Mouse (Mus musculus) brain, embryonic 14.5 days (tissue): ENCODE measurements around the gene Pde10a. TPM values are rescaled to one million over a fixed set of nuclear protein-coding genes. Genes with fewer than 3 reads are reported as not detected.
A peak's percentile ranks its signal among the peaks of the same experiment; 100 is the strongest.

Source experiments
- DNase-seq: peaks from one replicate; pipeline ENCODE4 v3.0.0-alpha.2; 2011; ENCODE audit warnings: low read depth
- CTCF ChIP-seq: fragments of 200-500 bp; IDR thresholded peaks from 2 replicates; pipeline ENCODE4 v1.5.1; 2012; ENCODE audit warnings: inconsistent platforms, mild to moderate bottlenecking, moderate library complexity, borderline replicate concordance; ENCODE audit not compliant: insufficient read depth, insufficient read length; ENCODE audit errors: extremely low read depth
- POLR2A ChIP-seq: fragments of 200-500 bp; IDR thresholded peaks from 2 replicates; pipeline ENCODE4 v1.6.1; 2012; ENCODE audit warnings: mild to moderate bottlenecking, inconsistent platforms, borderline replicate concordance; ENCODE audit not compliant: poor library complexity, insufficient read depth, insufficient read length, severe bottlenecking; ENCODE audit errors: extremely low read depth
- polyA plus RNA-seq: library from polyadenylated mRNA; depleted of rRNA; stranded (reverse); fragments of >200 nt; gene quantifications from 2 replicates; pipeline ENCODE4 v1.2.3, GENCODE M21; 2012

Pde10a gene
- polyA plus RNA-seq, 1 experiment, result 33.0 TPM

DNA sequence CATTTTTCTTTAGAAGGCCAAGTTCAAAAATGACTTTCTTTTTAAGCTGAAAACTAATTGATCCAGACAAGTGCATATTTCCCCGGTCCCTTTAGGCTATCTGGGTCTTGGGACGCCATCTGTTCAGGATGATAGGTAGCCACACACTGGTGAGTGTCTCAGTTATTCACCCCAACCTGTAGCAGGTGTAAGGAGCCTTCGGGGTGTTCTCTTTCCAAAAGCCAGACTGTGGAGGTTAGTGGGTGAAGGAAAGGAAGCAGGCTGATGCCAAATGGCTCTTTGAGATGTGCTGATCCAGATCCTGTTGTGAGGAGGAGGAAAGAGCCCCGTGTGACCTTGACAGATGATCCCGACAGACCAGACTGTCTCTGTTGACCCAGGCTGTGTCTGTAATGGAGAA, 448.2 kb downstream of the Pde10a start:
- DNase-seq, result no peak

DNA sequence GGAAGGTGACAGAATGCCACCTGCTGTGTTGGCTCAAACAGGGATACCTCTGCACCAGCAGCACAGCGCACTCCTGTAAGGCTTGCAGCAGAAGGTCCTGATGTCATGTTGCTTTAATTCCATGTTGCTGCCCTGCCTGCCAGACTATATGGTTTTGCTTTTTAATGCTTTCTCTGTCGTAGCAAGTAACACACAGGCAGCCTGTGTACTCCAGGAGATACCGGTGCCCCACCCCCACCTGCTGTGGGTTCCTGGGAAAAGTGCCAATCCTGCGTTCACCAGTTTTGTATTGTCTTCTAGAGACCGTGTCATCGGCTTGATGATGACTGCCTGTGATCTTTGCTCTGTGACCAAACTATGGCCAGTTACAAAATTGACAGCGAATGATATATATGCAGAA, 449.3 kb downstream of the Pde10a start:
- TF ChIP-seq CTCF (no peak), POLR2A (no peak)
- peak; percentile 49 for DNase-seq

More for the DNA sequence above, 448.2 kb downstream of the Pde10a start:
- TF ChIP-seq POLR2A, result no peak
- no peak for TF ChIP-seq CTCF

DNA sequence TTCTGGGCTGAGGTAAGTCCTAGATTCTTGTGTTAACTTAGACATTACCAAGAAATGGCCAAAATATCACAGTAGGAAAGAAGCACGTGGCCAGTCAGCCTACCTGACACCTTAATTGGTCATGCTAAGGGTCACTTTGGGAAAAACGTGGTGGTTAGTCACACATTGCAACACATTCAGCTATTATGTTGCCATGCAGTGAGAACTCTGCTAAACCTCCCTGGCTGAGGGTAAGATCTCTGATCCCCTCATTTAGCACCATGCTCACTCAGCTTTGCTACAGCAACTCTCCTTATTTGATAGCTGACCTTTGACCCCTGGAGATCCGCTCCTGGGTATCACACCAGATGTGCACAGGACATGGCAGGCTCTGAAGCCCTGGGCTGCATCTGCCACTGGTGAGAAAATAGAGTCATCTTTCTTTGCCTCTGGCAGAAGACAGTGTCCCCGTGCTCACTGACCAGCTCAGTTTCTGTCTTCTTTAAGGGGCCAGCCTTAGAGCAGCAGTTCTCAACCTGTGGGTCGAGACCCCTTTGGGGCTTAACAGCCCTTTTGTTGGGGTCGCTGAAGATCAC, 449.7 kb downstream of the Pde10a start:
- no peak for DNase-seq
- TF ChIP-seq POLR2A (no peak), CTCF (no peak)

DNA sequence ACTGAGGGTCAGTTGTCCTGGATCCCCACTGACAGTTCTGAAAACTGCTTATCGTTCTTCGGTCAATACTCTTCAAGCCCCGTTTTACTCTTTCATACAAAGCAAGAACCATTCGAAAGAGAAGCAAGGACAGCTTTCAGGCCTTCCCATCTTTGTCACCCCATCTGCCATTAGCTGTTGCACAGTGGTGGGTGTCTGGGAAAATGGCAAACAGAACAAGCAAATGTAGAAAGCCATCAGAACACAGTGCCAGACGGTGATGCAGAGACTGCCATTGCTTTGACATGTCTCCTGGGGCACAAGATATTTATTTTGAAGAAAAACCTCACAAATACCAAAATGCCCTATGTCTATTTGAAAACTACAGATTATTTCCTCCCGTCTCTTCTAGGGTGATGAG, 451.6 kb downstream of the Pde10a start:
- TF ChIP-seq POLR2A (no peak), CTCF (no peak)
- no peak for DNase-seq

DNA sequence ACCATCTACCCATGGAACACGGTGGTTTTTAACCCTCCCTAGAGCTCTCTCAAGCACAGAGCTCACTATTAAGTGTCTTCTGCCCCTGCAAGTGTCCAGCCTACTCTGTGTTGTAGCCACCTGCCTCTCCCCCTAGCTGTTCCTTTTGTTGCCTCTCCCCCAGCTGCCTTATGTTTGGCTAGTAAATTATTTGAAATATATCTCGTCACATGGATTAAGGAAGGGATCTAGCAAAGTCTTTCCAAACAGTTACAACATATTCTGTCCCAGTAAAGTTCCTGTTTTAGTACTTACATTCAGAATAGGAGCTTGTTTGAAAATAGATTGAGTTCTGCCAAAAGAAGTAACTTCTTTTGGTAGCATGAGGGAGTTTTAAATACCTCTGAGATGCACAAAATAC, 452.1 kb downstream of the Pde10a start:
- DNase-seq, result no peak
- TF ChIP-seq POLR2A (no peak), CTCF (no peak)

DNA sequence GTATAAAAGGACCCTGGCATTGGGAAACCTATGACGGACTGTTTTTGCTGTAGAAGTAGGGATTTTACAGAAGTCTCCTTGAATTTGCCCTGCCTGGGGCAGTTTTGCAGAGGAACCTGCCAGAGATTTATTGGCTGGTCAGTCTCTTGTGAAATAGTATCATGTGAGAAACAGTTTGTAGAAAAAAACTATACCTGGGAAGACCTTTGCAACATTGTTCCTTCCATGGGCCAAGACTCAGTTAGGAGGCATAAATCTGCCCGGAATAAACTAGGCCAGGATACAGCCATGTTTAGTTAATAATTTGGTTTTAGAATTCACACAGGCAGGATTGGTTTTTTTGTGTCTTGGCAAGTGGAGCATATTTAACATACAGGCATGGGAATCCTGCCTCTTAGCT, 458.4 kb downstream of the Pde10a start:
- TF ChIP-seq POLR2A (no peak), CTCF (no peak)
- DNase-seq, result peak; percentile 55

DNA sequence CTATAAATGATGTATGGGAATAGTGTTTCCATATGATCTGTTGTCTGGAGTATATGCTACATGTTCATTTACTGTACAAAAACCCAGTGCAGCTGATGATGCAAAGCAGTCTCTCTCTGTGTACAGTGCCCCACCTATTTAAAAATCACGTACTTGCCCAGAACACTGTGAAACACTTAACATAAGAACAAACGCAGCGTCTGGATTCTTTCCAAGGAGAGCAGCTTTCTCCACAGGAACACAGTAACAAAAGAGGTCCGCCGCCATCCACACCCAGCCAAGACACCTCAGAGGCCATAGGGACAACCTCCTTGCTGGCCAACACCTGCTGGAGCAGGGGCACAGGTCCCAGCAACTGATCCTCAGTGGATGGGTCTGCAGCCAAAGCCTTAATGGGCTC, 460.5 kb downstream of the Pde10a start:
- DNase-seq, result peak; percentile 90
- TF ChIP-seq CTCF (no peak), POLR2A (no peak)

- TF ChIP-seq POLR2A (no peak), CTCF (no peak)
Measured at GRCm38 (mm10) chr17:8986551-8986950, 461.4 kb downstream of the Pde10a start.

GRCm38 (mm10) chr17:8987369-8987768, 462.2 kb downstream of the Pde10a start:
- TF ChIP-seq POLR2A, result no peak
- no peak for DNase-seq

More at GRCm38 (mm10) chr17:8986551-8986950, 461.4 kb downstream of the Pde10a start:
- DNase-seq, result peak; percentile 87

DNA sequence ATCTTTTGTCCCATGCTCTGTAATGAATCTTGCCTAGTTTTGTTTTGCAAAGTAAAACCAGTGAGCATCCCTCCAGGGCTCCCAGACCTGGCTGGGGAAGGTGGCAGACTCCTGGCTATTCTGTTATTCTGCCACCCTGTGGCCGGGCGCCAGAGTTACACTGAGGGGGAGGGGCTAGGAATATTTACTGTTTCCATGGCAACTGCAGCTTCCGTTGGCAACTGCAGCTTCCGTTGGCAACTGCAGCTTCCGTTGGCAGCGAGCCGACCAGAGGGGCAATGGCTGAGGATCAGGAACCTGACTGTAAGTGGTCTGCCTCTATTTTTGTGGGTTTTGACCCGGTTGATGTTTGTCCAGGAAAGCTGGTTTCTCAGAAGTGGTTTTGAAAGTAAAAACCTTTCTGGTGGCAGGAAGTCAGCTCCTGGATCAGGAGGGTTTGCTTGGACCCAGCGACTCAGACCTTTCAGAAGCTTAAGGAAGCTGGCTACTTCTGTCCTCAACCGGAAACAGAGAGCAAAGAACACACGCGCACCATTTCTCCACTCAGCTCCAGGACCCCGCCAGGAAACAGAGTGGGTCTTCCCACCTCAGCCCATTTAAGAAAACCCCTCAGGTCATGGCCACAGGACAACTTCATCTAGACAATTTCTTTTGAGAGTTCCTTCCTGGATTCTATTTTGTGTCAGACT, 463.1 kb downstream of the Pde10a start, which contains the start of gene 1700010I14Rik:
Gene 1700010I14Rik, plus strand, starts transcription at position 215 of the 689 bp plus-strand sequence.
- TF ChIP-seq CTCF (peak; percentile 63), POLR2A (no peak)
- peak; percentile 90 for DNase-seq

- DNase-seq, result peak; percentile 55
- TF ChIP-seq CTCF (peak; percentile 54; the same call in 1 of the 2 replicates), POLR2A (no peak)
Measured at GRCm38 (mm10) chr17:8991160-8991559, 466.0 kb downstream of the Pde10a start.

DNA sequence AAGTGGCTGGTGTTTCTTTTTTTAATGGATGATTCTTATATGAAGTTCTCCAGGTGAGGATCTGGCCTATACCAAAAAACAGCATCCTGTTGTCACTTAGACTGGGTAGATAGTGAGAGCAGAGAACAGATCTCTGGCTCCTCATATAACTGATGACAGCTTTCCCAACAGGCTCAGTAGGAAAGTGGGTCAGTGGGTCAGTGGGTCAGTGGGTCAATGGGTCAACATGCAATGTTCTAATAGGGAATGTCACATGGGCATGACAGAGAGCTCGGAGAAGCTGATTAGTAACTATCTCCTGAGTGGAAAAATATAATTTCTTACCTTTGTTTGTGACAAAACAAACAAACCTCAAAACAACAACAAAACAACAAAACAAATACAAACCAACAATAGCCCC, 470.2 kb downstream of the Pde10a start:
- no peak for TF ChIP-seq POLR2A
- no peak for TF ChIP-seq CTCF
- no peak for DNase-seq

DNA sequence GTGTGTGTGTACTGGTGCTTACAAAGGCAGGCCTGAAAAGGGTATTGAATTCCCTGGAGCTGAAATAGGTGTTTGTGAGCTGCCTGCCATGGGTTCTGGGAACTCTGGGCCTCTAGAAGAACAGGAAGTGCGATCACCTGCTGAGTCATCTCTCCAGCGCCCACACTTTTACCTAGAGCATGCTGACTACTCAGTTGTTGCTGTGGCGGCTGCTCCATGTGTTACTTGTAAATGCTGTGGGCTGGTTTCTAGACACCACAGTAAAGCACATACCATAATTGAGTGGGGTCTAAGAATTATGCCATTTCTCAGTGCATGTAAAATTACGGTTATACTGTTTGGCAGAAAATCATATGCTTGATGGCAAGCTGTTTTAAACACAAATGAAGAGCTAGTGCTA, 477.3 kb downstream of the Pde10a start:
- TF ChIP-seq CTCF (no peak), POLR2A (no peak)
- no peak for DNase-seq

DNA sequence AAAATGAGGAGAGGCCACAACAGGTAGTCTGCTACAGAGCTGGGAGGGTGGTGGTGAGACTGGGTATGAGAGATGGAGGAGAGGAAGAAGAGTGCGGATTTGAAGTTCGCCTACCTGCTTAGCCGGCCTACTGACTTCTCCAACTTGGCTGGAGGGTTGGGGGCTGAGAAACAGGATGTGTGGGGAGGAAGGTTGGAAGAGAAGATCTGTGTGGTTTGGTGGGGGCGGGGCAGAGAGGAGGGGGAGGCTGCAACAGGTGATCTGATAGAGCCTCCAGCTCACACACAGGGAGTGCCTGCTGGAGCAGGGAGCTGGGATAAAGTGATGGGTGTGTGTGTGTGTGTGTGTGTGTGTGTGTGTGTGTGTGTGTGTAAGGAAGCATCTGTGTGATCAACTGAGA, 479.3 kb downstream of the Pde10a start:
- no peak for DNase-seq
- no peak for TF ChIP-seq CTCF
- TF ChIP-seq POLR2A, result no peak
